Mouse (Mus musculus): ENCODE data around the gene Defa35. TPM values are rescaled to one million over a fixed set of nuclear protein-coding genes. Genes with fewer than 3 reads are reported as not detected.

Defa35 gene
- not detected for polyA plus RNA-seq (2014; fragmentation: Illumina TruSeq; extraction: RNeasy Lipid Tissue Mini Kit (QIAGEN cat#74804); ENCODE audit: low read depth, low replicate concordance)

GRCm38 (mm10) chr8:21064738-21065137 lies at the start of gene Defa35:
Gene Defa35 (plus strand): TSS chr8:21065038.

GRCm38 (mm10) chr8:21025245-21025644 lies 39.6 kb upstream of the Defa35 start, which contains the start of gene Defa21:
Gene Defa21 (plus strand): TSS chr8:21025545.

GRCm38 (mm10) chr8:21054747-21055146 lies 10.1 kb upstream of the Defa35 start, which contains the start of gene Defa23:
Gene Defa23 (plus strand): TSS chr8:21055047.

GRCm38 (mm10) chr8:21084142-21084541 lies 19.3 kb downstream of the Defa35 start, which contains the start of gene Defa25:
Gene Defa25 (plus strand): TSS chr8:21084442.

GRCm38 (mm10) chr8:21095950-21096349 lies 31.1 kb downstream of the Defa35 start, which contains the start of gene Gm14851:
Gene Gm14851 (minus strand): TSS chr8:21096050.

Other genes starting within 250 kb of the Defa35 start
- 37.0 TPM for gene Defb33, start 172.4 kb upstream of the Defa35 start, polyA plus RNA-seq (2014; fragmentation: Illumina TruSeq; extraction: RNeasy Lipid Tissue Mini Kit (QIAGEN cat#74804); ENCODE audit: low read depth, low replicate concordance)
- gene Gm15056, start 162.4 kb upstream of the Defa35 start, polyA plus RNA-seq (2014; fragmentation: Illumina TruSeq; extraction: RNeasy Lipid Tissue Mini Kit (QIAGEN cat#74804); ENCODE audit: low read depth, low replicate concordance), result not detected
- not detected for gene Gm6040, start 143.0 kb upstream of the Defa35 start, polyA plus RNA-seq (2014; fragmentation: Illumina TruSeq; extraction: RNeasy Lipid Tissue Mini Kit (QIAGEN cat#74804); ENCODE audit: low read depth, low replicate concordance)
- gene AY761185, start 120.3 kb upstream of the Defa35 start, polyA plus RNA-seq (2014; fragmentation: Illumina TruSeq; extraction: RNeasy Lipid Tissue Mini Kit (QIAGEN cat#74804); ENCODE audit: low read depth, low replicate concordance), result not detected
- not detected for gene Defa21, start 39.5 kb upstream of the Defa35 start, polyA plus RNA-seq (2014; fragmentation: Illumina TruSeq; extraction: RNeasy Lipid Tissue Mini Kit (QIAGEN cat#74804); ENCODE audit: low read depth, low replicate concordance)
- gene Defa23, start 10.0 kb upstream of the Defa35 start, polyA plus RNA-seq (2014; fragmentation: Illumina TruSeq; extraction: RNeasy Lipid Tissue Mini Kit (QIAGEN cat#74804); ENCODE audit: low read depth, low replicate concordance), result not detected
- not detected for gene Defa25, start 19.4 kb downstream of the Defa35 start, polyA plus RNA-seq (2014; fragmentation: Illumina TruSeq; extraction: RNeasy Lipid Tissue Mini Kit (QIAGEN cat#74804); ENCODE audit: low read depth, low replicate concordance)
- gene Gm14851, start 31.0 kb downstream of the Defa35 start, polyA plus RNA-seq (2014; fragmentation: Illumina TruSeq; extraction: RNeasy Lipid Tissue Mini Kit (QIAGEN cat#74804); ENCODE audit: low read depth, low replicate concordance), result not detected
- gene Defa30, start 69.6 kb downstream of the Defa35 start, polyA plus RNA-seq (2014; fragmentation: Illumina TruSeq; extraction: RNeasy Lipid Tissue Mini Kit (QIAGEN cat#74804); ENCODE audit: low read depth, low replicate concordance), result not detected
- gene Defa22, start 97.2 kb downstream of the Defa35 start, polyA plus RNA-seq (2014; fragmentation: Illumina TruSeq; extraction: RNeasy Lipid Tissue Mini Kit (QIAGEN cat#74804); ENCODE audit: low read depth, low replicate concordance), result not detected
- gene Defa31, start 126.6 kb downstream of the Defa35 start, polyA plus RNA-seq (2014; fragmentation: Illumina TruSeq; extraction: RNeasy Lipid Tissue Mini Kit (QIAGEN cat#74804); ENCODE audit: low read depth, low replicate concordance), result not detected
- not detected for gene Gm15293, start 136.5 kb downstream of the Defa35 start, polyA plus RNA-seq (2014; fragmentation: Illumina TruSeq; extraction: RNeasy Lipid Tissue Mini Kit (QIAGEN cat#74804); ENCODE audit: low read depth, low replicate concordance)
- gene Gm15292, start 184.7 kb downstream of the Defa35 start, polyA plus RNA-seq (2014; fragmentation: Illumina TruSeq; extraction: RNeasy Lipid Tissue Mini Kit (QIAGEN cat#74804); ENCODE audit: low read depth, low replicate concordance), result not detected